Mouse (Mus musculus): Measurements from ENCODE around the gene Chst11. TPM values are rescaled to one million over a fixed set of nuclear protein-coding genes. Genes with fewer than 3 reads are reported as not detected.

The Chst11 gene
- polyA plus RNA-seq, 1 experiment = 10.4 TPM

DNA sequence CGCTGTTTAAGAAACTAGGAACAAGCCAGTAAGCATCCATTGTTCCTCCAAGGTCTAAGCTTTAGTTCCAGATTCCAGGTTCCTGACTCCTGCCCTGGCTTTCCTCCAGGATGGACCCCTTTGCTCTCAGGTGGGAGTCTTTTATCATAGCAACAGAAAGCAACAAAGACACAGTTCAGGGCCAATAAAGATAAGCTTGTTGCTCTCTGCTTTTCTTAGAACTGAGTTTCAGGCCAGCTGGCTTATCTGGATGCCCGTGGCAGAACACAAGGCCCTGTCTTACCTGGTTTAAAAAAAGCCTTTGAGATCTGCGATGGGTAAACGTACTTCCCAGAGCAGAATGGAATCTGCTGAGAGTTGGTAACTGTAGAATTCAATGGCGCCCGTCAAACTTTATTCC is 42.4 kb downstream of the Chst11 start:
- Histone ChIP-seq H3K27me3 (replicated peaks) (no peaks in the 10 kb centered on the region), H3K36me3 (replicated peaks; ENCODE audit: low read length) (peaks cover 79% of the 10 kb centered on the region), H3K4me1 (peaks cover 86% of the 10 kb centered on the region), H3K4me3 (replicated peaks) (no peak overlapping the region), H3K9me3 (no peaks in the 10 kb centered on the region)
- TF ChIP-seq GATA1 (IDR thresholded peaks at IDR 0.05; ENCODE audit: borderline replicate concordance, low read length) = no peak
- no peak for TF ChIP-seq FLI1 (IDR thresholded peaks at IDR 0.05; ENCODE audit: low read length)

DNA sequence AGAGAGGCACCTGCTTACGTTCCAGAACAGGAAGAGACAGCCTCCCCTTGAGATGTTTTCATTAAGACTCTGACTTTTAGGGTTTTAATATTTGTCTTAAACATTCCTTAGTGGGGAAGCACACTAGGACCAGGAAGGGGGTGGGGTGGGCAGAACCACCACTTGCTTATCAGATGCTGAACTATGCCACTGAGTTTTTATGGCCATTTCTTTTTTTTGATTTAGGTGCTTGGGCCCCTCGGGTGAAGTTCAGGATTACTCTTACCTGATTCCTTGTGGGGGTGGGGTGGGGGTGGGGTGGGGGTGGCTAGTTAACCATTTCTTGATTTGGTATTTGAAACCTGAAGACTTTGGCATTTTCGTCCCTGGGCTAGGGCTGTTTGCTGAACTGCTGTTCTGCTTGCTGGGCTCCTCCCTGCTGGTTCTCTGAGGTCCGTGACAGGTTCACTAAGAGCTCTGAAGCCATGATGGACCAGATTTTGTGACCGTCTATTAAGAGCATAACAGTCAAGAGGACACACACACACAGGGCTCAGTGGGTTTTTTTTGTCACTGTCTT is 44.9 kb downstream of the Chst11 start:
- Histone ChIP-seq H3K9me3 (no peaks in the 10 kb centered on the region), H3K27me3 (replicated peaks) (no peaks in the 10 kb centered on the region), H3K36me3 (replicated peaks; ENCODE audit: low read length) (peaks cover 83% of the 10 kb centered on the region), H3K4me1 (peaks cover 87% of the 10 kb centered on the region), H3K4me3 (replicated peaks) (no peak overlapping the region)
- TF ChIP-seq FLI1 (IDR thresholded peaks at IDR 0.05; ENCODE audit: low read length) (no peak), GATA1 (IDR thresholded peaks at IDR 0.05; ENCODE audit: borderline replicate concordance, low read length) (no peak)

DNA sequence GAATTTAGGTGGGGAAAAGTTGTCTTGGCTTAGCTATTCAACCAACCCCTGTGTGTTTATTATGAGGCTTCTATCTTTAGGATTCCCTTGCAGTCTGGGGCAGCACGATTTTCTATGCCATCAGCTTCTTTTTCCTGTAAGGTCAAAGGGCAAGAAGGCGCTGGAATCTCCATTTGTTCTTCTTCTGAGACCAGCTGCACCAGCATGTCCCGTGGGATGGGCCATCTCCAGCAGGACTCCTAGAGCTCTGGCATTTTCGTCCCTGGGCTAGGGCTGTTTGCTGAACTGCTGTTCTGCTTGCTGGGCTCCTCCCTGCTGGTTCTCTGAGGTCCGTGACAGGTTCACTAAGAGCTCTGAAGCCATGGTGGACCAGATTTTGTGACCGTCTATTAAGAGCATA is 45.6 kb downstream of the Chst11 start:
- TF ChIP-seq FLI1 (IDR thresholded peaks at IDR 0.05; ENCODE audit: low read length) = no peak
- no peak for TF ChIP-seq GATA1 (IDR thresholded peaks at IDR 0.05; ENCODE audit: borderline replicate concordance, low read length)
- H3K27me3 ChIP-seq (replicated peaks) = no peaks in the 10 kb centered on the region
- H3K4me3 ChIP-seq (replicated peaks) = no peak overlapping the region
- H3K36me3 ChIP-seq (replicated peaks; ENCODE audit: low read length) = peaks cover 78% of the 10 kb centered on the region
- no peaks in the 10 kb centered on the region for H3K9me3 ChIP-seq
- H3K4me1 ChIP-seq = peaks cover 88% of the 10 kb centered on the region

DNA sequence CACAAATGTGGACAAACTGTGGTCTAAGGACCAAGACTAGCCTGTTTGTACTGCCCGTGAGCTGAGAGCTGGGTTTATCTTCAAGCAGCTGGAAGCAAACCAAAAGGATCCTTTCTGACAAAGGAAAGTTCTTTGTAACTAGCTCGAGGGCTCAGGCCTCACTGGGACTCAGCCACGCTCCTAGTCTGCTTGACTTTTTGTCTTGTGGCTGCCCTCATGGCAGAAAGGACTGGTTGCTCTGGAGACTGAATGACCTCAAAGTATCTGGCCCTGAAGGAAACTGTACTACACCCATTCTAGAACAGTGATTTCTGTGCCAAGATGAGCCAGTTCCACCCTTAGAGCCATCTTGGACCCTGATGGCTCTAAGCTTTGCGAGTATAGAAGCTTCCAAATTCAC is 46.3 kb downstream of the Chst11 start:
- TF ChIP-seq GATA1 (IDR thresholded peaks at IDR 0.05; ENCODE audit: borderline replicate concordance, low read length) (no peak), FLI1 (IDR thresholded peaks at IDR 0.05; ENCODE audit: low read length) (no peak)
- Histone ChIP-seq H3K27me3 (replicated peaks) (no peaks in the 10 kb centered on the region), H3K36me3 (replicated peaks; ENCODE audit: low read length) (peaks cover 73% of the 10 kb centered on the region), H3K4me3 (replicated peaks) (no peak overlapping the region), H3K9me3 (no peaks in the 10 kb centered on the region), H3K4me1 (peaks cover 88% of the 10 kb centered on the region)

DNA sequence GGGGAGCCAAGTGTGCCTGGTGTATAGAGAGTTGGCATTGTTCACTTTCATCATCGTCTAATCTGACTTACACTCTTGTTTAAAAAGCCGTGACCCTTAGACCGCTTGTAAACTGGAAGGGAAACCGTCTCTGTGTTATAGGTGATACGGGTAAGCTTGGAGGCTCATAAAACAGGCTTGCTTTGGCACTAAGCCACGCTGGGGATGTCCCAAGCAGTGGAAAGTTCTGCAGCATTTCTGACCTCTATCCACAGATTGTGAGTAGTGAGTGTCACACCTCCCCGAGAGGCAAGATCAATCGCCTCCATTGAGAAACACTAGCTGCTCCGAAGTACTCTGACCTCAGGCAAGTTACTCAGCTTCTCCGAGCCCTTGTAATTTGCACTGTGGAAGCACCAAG is 47.3 kb downstream of the Chst11 start:
- H3K36me3 ChIP-seq (replicated peaks; ENCODE audit: low read length) = peaks cover 74% of the 10 kb centered on the region
- H3K9me3 ChIP-seq = no peaks in the 10 kb centered on the region
- H3K4me3 ChIP-seq (replicated peaks) = no peak overlapping the region
- TF ChIP-seq GATA1 (IDR thresholded peaks at IDR 0.05; ENCODE audit: borderline replicate concordance, low read length) = no peak
- TF ChIP-seq FLI1 (IDR thresholded peaks at IDR 0.05; ENCODE audit: low read length) = no peak
- no peaks in the 10 kb centered on the region for H3K27me3 ChIP-seq (replicated peaks)
- peaks cover 94% of the 10 kb centered on the region for H3K4me1 ChIP-seq

- no peaks in the 10 kb centered on the region for H3K27me3 ChIP-seq (replicated peaks)
- H3K4me1 ChIP-seq = peaks cover 98% of the 10 kb centered on the region
- TF ChIP-seq GATA1 (IDR thresholded peaks at IDR 0.05; ENCODE audit: borderline replicate concordance, low read length) (no peak), FLI1 (IDR thresholded peaks at IDR 0.05; ENCODE audit: low read length) (no peak)
- H3K36me3 ChIP-seq (replicated peaks; ENCODE audit: low read length) = peaks cover 63% of the 10 kb centered on the region
- H3K4me3 ChIP-seq (replicated peaks) = no peak overlapping the region
- H3K9me3 ChIP-seq = no peaks in the 10 kb centered on the region
Observed at GRCm38 (mm10) chr10:83036340-83037045, 51.2 kb downstream of the Chst11 start.

GRCm38 (mm10) chr10:83038166-83038565 is 52.9 kb downstream of the Chst11 start:
- peaks cover 99% of the 10 kb centered on the region for H3K4me1 ChIP-seq

GRCm38 (mm10) chr10:83039414-83039813 is 54.1 kb downstream of the Chst11 start:
- Histone ChIP-seq H3K9me3 (no peaks in the 10 kb centered on the region), H3K4me3 (replicated peaks) (no peak overlapping the region), H3K36me3 (replicated peaks; ENCODE audit: low read length) (peaks cover 40% of the 10 kb centered on the region), H3K4me1 (peaks cover 99% of the 10 kb centered on the region), H3K27me3 (replicated peaks) (no peaks in the 10 kb centered on the region)
- TF ChIP-seq GATA1 (IDR thresholded peaks at IDR 0.05; ENCODE audit: borderline replicate concordance, low read length) = no peak
- TF ChIP-seq FLI1 (IDR thresholded peaks at IDR 0.05; ENCODE audit: low read length) = no peak

More at GRCm38 (mm10) chr10:83038166-83038565, 52.9 kb downstream of the Chst11 start:
- no peak overlapping the region for H3K4me3 ChIP-seq (replicated peaks)
- TF ChIP-seq FLI1 (IDR thresholded peaks at IDR 0.05; ENCODE audit: low read length) = no peak
- TF ChIP-seq GATA1 (IDR thresholded peaks at IDR 0.05; ENCODE audit: borderline replicate concordance, low read length) = no peak
- H3K27me3 ChIP-seq (replicated peaks) = no peaks in the 10 kb centered on the region
- peaks cover 49% of the 10 kb centered on the region for H3K36me3 ChIP-seq (replicated peaks; ENCODE audit: low read length)
- no peaks in the 10 kb centered on the region for H3K9me3 ChIP-seq

DNA sequence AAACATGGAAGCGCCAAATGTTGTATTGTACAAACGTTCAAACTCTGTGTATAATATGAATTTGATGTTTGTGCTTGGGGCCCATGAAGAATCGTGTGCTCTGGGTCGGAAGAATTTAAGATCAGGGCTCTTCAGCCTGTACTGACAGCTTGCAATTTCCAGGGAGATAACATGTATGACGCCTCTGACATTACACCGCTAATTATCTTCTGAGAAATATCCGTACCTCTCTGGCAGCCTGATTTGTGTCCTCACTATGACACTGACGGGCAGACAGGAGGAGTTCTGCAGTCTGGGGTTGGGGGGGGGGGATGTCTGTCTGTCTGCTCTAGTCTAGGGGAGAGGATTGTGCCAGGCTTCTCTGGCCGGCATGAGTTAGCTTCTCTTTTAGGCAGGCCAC is 56.6 kb downstream of the Chst11 start:
- Histone ChIP-seq H3K9me3 (no peaks in the 10 kb centered on the region), H3K4me1 (peaks cover 99% of the 10 kb centered on the region), H3K36me3 (replicated peaks; ENCODE audit: low read length) (peaks cover 49% of the 10 kb centered on the region), H3K4me3 (replicated peaks) (no peak overlapping the region), H3K27me3 (replicated peaks) (no peaks in the 10 kb centered on the region)
- no peak for TF ChIP-seq FLI1 (IDR thresholded peaks at IDR 0.05; ENCODE audit: low read length)
- no peak for TF ChIP-seq GATA1 (IDR thresholded peaks at IDR 0.05; ENCODE audit: borderline replicate concordance, low read length)

All from megakaryocyte, embryonic 14.5 days (primary cell).